Mouse (Mus musculus) activated CD4-positive, CD25-positive, alpha-beta regulatory T cell, adult 4 months (primary cell): ENCODE data around the gene C530008M17Rik. TPM values are rescaled to one million over a fixed set of nuclear protein-coding genes. Genes with fewer than 3 reads are reported as not detected.

Source experiments
- ATAC-seq: one replicate; pipeline ENCODE4 v1.8.0; 2017
- polyA plus RNA-seq, 2 experiments: library from polyadenylated mRNA; unstranded; fragments of 100-300 nt; shearing (Covaris generic); gene quantifications; one replicate each; pipeline ENCODE4 v1.2.1; 2017

The C530008M17Rik gene
- polyA plus RNA-seq, result under 1 TPM; 0.50 to 0.53 TPM

- ATAC-seq, result no peak
Measured at GRCm38 (mm10) chr5:76656212-76656611, at the start of gene C530008M17Rik. Gene C530008M17Rik (plus strand): TSS chr5:76656512.

GRCm38 (mm10) chr5:76609702-76610370 is 46.5 kb upstream of the C530008M17Rik start:
- ATAC-seq, result no peak

- ATAC-seq, result no peak
Measured at GRCm38 (mm10) chr5:76612867-76613499, 43.3 kb upstream of the C530008M17Rik start.

GRCm38 (mm10) chr5:76615276-76615675 is 41.0 kb upstream of the C530008M17Rik start:
- ATAC-seq, result no peak

GRCm38 (mm10) chr5:76616196-76616747 is 40.0 kb upstream of the C530008M17Rik start:
- ATAC-seq, result no peak

- no peak for ATAC-seq
Measured at GRCm38 (mm10) chr5:76618750-76619149, 37.6 kb upstream of the C530008M17Rik start.

GRCm38 (mm10) chr5:76623759-76624158 is 32.6 kb upstream of the C530008M17Rik start:
- no peak for ATAC-seq

- no peak for ATAC-seq
Measured at GRCm38 (mm10) chr5:76627770-76628169, 28.5 kb upstream of the C530008M17Rik start.

- ATAC-seq, result no peak
Measured at GRCm38 (mm10) chr5:76634012-76634411, 22.3 kb upstream of the C530008M17Rik start.

- ATAC-seq, result no peak
Measured at GRCm38 (mm10) chr5:76635592-76635991, 20.7 kb upstream of the C530008M17Rik start.

- ATAC-seq, result no peak
Measured at GRCm38 (mm10) chr5:76642076-76642475, 14.2 kb upstream of the C530008M17Rik start.

GRCm38 (mm10) chr5:76644234-76644633 is 12.1 kb upstream of the C530008M17Rik start:
- no peak for ATAC-seq

- ATAC-seq, result no peak
Measured at GRCm38 (mm10) chr5:76645091-76645868, 11.0 kb upstream of the C530008M17Rik start.

- ATAC-seq, result no peak
Measured at GRCm38 (mm10) chr5:76649897-76650296, 6.4 kb upstream of the C530008M17Rik start.

- no peak for ATAC-seq
Measured at GRCm38 (mm10) chr5:76651151-76651725, 5.1 kb upstream of the C530008M17Rik start.

- no peak for ATAC-seq
Measured at GRCm38 (mm10) chr5:76657245-76658083, 1.2 kb downstream of the C530008M17Rik start.

- ATAC-seq, result no peak
Measured at GRCm38 (mm10) chr5:76658084-76658934, 2.0 kb downstream of the C530008M17Rik start.

GRCm38 (mm10) chr5:76659958-76660635 is 3.8 kb downstream of the C530008M17Rik start:
- no peak for ATAC-seq

GRCm38 (mm10) chr5:76661310-76661709 is 5.0 kb downstream of the C530008M17Rik start:
- ATAC-seq, result no peak

GRCm38 (mm10) chr5:76664936-76665335 is 8.6 kb downstream of the C530008M17Rik start:
- ATAC-seq, result no peak
